ENCODE assay signal across 19 mouse cellular contexts in genomic region chr1:82536515-82537174, GRCm38 (mm10). TPM values are rescaled to one million over a fixed set of nuclear protein-coding genes. Genes with fewer than 3 reads are reported as not detected.
DNase-seq lines count a peak whose midpoint lies in the region; ATAC-seq and TF ChIP-seq lines count a peak whose summit lies in the region.
"Had no signal": no experiment of that assay in that cellular context is flagged by ENCODE, and none has a peak within 500 bp of the region (broad histone marks: within the 10 kb centered on the region; RNA-seq: fewer than 3 reads in every experiment).

No protein-coding gene starts in this region.

- no peaks in the 10 kb centered on the region for H3K27me3 ChIP-seq in forebrain, embryonic 13.5 days
- no peaks in the 10 kb centered on the region for H3K27me3 ChIP-seq in forebrain, postnatal 0 days (ENCODE audit: insufficient read depth, low read length)
- no peaks in the 10 kb centered on the region for H3K27me3 ChIP-seq in midbrain, embryonic 14.5 days (ENCODE audit: control insufficient read depth, insufficient read depth, low read length)
- no peaks in the 10 kb centered on the region for H3K27me3 ChIP-seq in stomach, postnatal 0 days (ENCODE audit: control insufficient read depth, insufficient read depth, low read length)
- H3K27me3 ChIP-seq: heart, embryonic 13.5 days; neural tube, embryonic 13.5 days had no signal

- peak; percentile 77 for ATAC-seq in forebrain, embryonic 13.5 days
- ATAC-seq in forebrain, postnatal 0 days: no peak
- peak; percentile 51; the same call in 1 of the 2 replicates for ATAC-seq in midbrain, embryonic 14.5 days (ENCODE audit: low FRiP score, low TSS enrichment)
- ATAC-seq in stomach, postnatal 0 days (ENCODE audit: low FRiP score, low TSS enrichment): no peak

- H3K36me3 ChIP-seq in forebrain, embryonic 13.5 days (ENCODE audit: poor library complexity, severe bottlenecking): no peaks in the 10 kb centered on the region
- H3K36me3 ChIP-seq in forebrain, postnatal 0 days (ENCODE audit: insufficient read depth): no peaks in the 10 kb centered on the region
- no peaks in the 10 kb centered on the region for H3K36me3 ChIP-seq in midbrain, embryonic 14.5 days (ENCODE audit: control insufficient read depth, insufficient read depth, low read length)
- no peaks in the 10 kb centered on the region for H3K36me3 ChIP-seq in stomach, postnatal 0 days (ENCODE audit: control insufficient read depth, insufficient read depth, low read length)
- H3K36me3 ChIP-seq: heart, embryonic 13.5 days; neural tube, embryonic 13.5 days had no signal

- no peak for DNase-seq in forebrain, postnatal 0 days
- DNase-seq in layer of hippocampus, adult 9-11 months: peak; percentile 22
- no peak for DNase-seq in layer of hippocampus, postnatal 10 days (ENCODE audit: low spot score in 2 of 2)
- DNase-seq in midbrain, embryonic 14.5 days: peak; percentile 30
- DNase-seq in stomach, postnatal 0 days (ENCODE audit: low spot score): no peak
- no peak for DNase-seq in c-Kit-positive CD71-positive TER-119-positive erythroid progenitor cells, embryonic 14.5 days (ENCODE audit: low spot score)
- DNase-seq: adrenal gland, adult 2 months; cerebellum, adult 11-12 months; heart, postnatal 36 days; kidney, adult 11 months; kidney, postnatal 14 days; liver; lung, adult 18-20 months; thymus, postnatal 4 days had no signal

- H3K27ac ChIP-seq in forebrain, embryonic 13.5 days: no peak overlapping the region
- H3K27ac ChIP-seq in forebrain, postnatal 0 days (ENCODE audit: low read depth, low read length): no peak overlapping the region
- H3K27ac ChIP-seq in embryonic fibroblast, embryonic 13.5 days (ENCODE audit: insufficient read depth, low read length): peak overlapping the region; percentile 29; the same call in 1 of the 2 replicates
- no peak overlapping the region for H3K27ac ChIP-seq in midbrain, embryonic 14.5 days (replicated peaks; ENCODE audit: low read depth, low read length)
- no peak overlapping the region for H3K27ac ChIP-seq in stomach, postnatal 0 days (replicated peaks)
- H3K27ac ChIP-seq: heart, embryonic 13.5 days; neural tube, embryonic 13.5 days had no signal

- no peak for TF ChIP-seq CTCF in forebrain, postnatal 0 days (IDR thresholded peaks at IDR 0.05; ENCODE audit: low read depth)
- no peak for TF ChIP-seq CTCF in embryonic fibroblast, embryonic 13.5 days (IDR thresholded peaks at IDR 0.05; ENCODE audit: borderline replicate concordance, insufficient read depth, low read length)
- no peak for TF ChIP-seq CTCF in stomach, postnatal 0 days (IDR thresholded peaks at IDR 0.05; ENCODE audit: low read depth)

- no peak overlapping the region; the same call in 1 of the 2 replicates for H3K9ac ChIP-seq in forebrain, embryonic 13.5 days
- H3K9ac ChIP-seq in forebrain, postnatal 0 days: no peak overlapping the region
- no peak overlapping the region for H3K9ac ChIP-seq in midbrain, embryonic 14.5 days (replicated peaks; ENCODE audit: low read length)
- no peak overlapping the region for H3K9ac ChIP-seq in stomach, postnatal 0 days (ENCODE audit: low read length)
- H3K9ac ChIP-seq: heart, embryonic 13.5 days; neural tube, embryonic 13.5 days had no signal

- H3K4me2 ChIP-seq in forebrain, embryonic 13.5 days: no peak overlapping the region
- no peak overlapping the region for H3K4me2 ChIP-seq in forebrain, postnatal 0 days (ENCODE audit: low read depth)
- H3K4me2 ChIP-seq in midbrain, embryonic 14.5 days (ENCODE audit: low read length): no peak overlapping the region
- no peak overlapping the region for H3K4me2 ChIP-seq in stomach, postnatal 0 days (replicated peaks; ENCODE audit: low read depth)
- H3K4me2 ChIP-seq: heart, embryonic 13.5 days; neural tube, embryonic 13.5 days had no signal

- WGBS in forebrain, embryonic 13.5 days: 53% methylated on average over 6 of the region's 6 CpGs
- WGBS in forebrain, postnatal 0 days: 31% methylated on average over 6 of the region's 6 CpGs
- WGBS in midbrain, embryonic 14.5 days: 31% methylated on average over 6 of the region's 6 CpGs
- 56% methylated on average over 6 of the region's 6 CpGs for WGBS in stomach, postnatal 0 days

- H3K4me1 ChIP-seq in forebrain, embryonic 13.5 days: peaks cover 11% of the 10 kb centered on the region; the same call in 1 of the 2 replicates
- no peaks in the 10 kb centered on the region for H3K4me1 ChIP-seq in forebrain, postnatal 0 days (ENCODE audit: insufficient read depth)
- H3K4me1 ChIP-seq in embryonic fibroblast, embryonic 13.5 days (ENCODE audit: control insufficient read depth, insufficient read depth, low read length): peaks cover 7% of the 10 kb centered on the region
- H3K4me1 ChIP-seq in midbrain, embryonic 14.5 days (ENCODE audit: control insufficient read depth, insufficient read depth, low read length): peaks cover 10% of the 10 kb centered on the region
- H3K4me1 ChIP-seq in stomach, postnatal 0 days (replicated peaks; ENCODE audit: control insufficient read depth, insufficient read depth): no peaks in the 10 kb centered on the region
- H3K4me1 ChIP-seq: heart, embryonic 13.5 days had no signal

- no peaks in the 10 kb centered on the region for H3K9me3 ChIP-seq in forebrain, embryonic 13.5 days (replicated peaks)
- H3K9me3 ChIP-seq in forebrain, postnatal 0 days (ENCODE audit: low read length): no peaks in the 10 kb centered on the region
- no peaks in the 10 kb centered on the region for H3K9me3 ChIP-seq in midbrain, embryonic 14.5 days (ENCODE audit: control insufficient read depth, low read length)
- no peaks in the 10 kb centered on the region for H3K9me3 ChIP-seq in stomach, postnatal 0 days (ENCODE audit: control insufficient read depth, low read length)
- H3K9me3 ChIP-seq: heart, embryonic 13.5 days; neural tube, embryonic 13.5 days had no signal

- TF ChIP-seq POLR2A in embryonic fibroblast, embryonic 13.5 days (IDR thresholded peaks at IDR 0.05; ENCODE audit: low read depth, low read length): no peak

- no peak for TF ChIP-seq EP300 in stomach, postnatal 0 days (optimal IDR thresholded peaks at IDR 0.05)

- H3K4me3 ChIP-seq in forebrain, embryonic 13.5 days: no peak overlapping the region
- H3K4me3 ChIP-seq in forebrain, postnatal 0 days (ENCODE audit: low read depth, low read length): no peak overlapping the region
- no peak overlapping the region for H3K4me3 ChIP-seq in embryonic fibroblast, embryonic 13.5 days (ENCODE audit: insufficient read depth, low read length)
- no peak overlapping the region for H3K4me3 ChIP-seq in midbrain, embryonic 14.5 days (replicated peaks; ENCODE audit: low read depth, low read length)
- no peak overlapping the region for H3K4me3 ChIP-seq in stomach, postnatal 0 days (ENCODE audit: low read depth, low read length)
- H3K4me3 ChIP-seq: heart, embryonic 13.5 days; neural tube, embryonic 13.5 days had no signal

RNA-seq across cellular contexts. Expression of gene Col4a4, which starts 50.0 kb away (rescaled TPM):
- polyA plus RNA-seq in forebrain, embryonic 13.5 days (2015; fragmentation: Nextera tagmentation; extraction: Ambion mirVana): 0.15 and 0.18 TPM in 2 replicates
- 0.29 and 0.38 TPM in 2 replicates for total RNA-seq in forebrain, postnatal 0 days (2014; rRNA removed)
- polyA plus RNA-seq in forebrain, postnatal 0 days (2015; fragmentation: Nextera tagmentation; extraction: Ambion mirVana): 0.14 and 0.22 TPM in 2 replicates
- under 1 TPM; 0.65 to 0.89 TPM for total RNA-seq in layer of hippocampus, postnatal 10 days (2021)
- 0.09 and 0.13 TPM in 2 replicates for polyA plus RNA-seq in embryonic fibroblast, embryonic 13.5 days (2011; ENCODE audit: insufficient read length, low read depth, missing spikeins)
- 0.07 TPM in 2 replicates for polyA plus RNA-seq in midbrain, embryonic 14.5 days (2014; fragmentation: Nextera tagmentation; extraction: Ambion mirVana)
- polyA plus RNA-seq in stomach, postnatal 0 days (2015; fragmentation: Nextera tagmentation; extraction: Ambion mirVana): 0.31 and 0.61 TPM in 2 replicates
- total RNA-seq: megakaryocyte-erythroid progenitor cell, adult 5-6 weeks had no signal

RNA-seq across cellular contexts. Expression of gene Col4a3, which starts 50.1 kb away (rescaled TPM):
- 0.12 and 0.14 TPM in 2 replicates for polyA plus RNA-seq in forebrain, embryonic 13.5 days (2015; fragmentation: Nextera tagmentation; extraction: Ambion mirVana)
- 0.57 and 0.69 TPM in 2 replicates for total RNA-seq in forebrain, postnatal 0 days (2014; rRNA removed)
- polyA plus RNA-seq in forebrain, postnatal 0 days (2015; fragmentation: Nextera tagmentation; extraction: Ambion mirVana): 0.16 and 0.27 TPM in 2 replicates
- under 1 TPM; 0.18 to 0.69 TPM for total RNA-seq in layer of hippocampus, postnatal 10 days (2021)
- 0.09 and 0.63 TPM in 2 replicates for polyA plus RNA-seq in embryonic fibroblast, embryonic 13.5 days (2011; ENCODE audit: insufficient read length, low read depth, missing spikeins)
- 0.08 and 0.14 TPM in 2 replicates for polyA plus RNA-seq in midbrain, embryonic 14.5 days (2014; fragmentation: Nextera tagmentation; extraction: Ambion mirVana)
- polyA plus RNA-seq in stomach, postnatal 0 days (2015; fragmentation: Nextera tagmentation; extraction: Ambion mirVana): 0.36 and 0.42 TPM in 2 replicates
- total RNA-seq: megakaryocyte-erythroid progenitor cell, adult 5-6 weeks had no signal

Comparison
In these comparisons a context has a peak if more than half of its experiments do, and no peak if none do; other contexts are left out.
1. ATAC-seq: peak in forebrain, embryonic 13.5 days (single experiment) and midbrain, embryonic 14.5 days (single experiment); none in forebrain, postnatal 0 days (single experiment) and stomach, postnatal 0 days (single experiment).
2. DNase-seq: peak in layer of hippocampus, adult 9-11 months (single experiment) and midbrain, embryonic 14.5 days (single experiment); none in forebrain, postnatal 0 days (single experiment), layer of hippocampus, postnatal 10 days (0 of 2), stomach, postnatal 0 days (single experiment) and c-Kit-positive CD71-positive TER-119-positive erythroid progenitor cells, embryonic 14.5 days (single experiment).